Mouse (Mus musculus): ENCODE data around the gene Ndufa9.

DNA sequence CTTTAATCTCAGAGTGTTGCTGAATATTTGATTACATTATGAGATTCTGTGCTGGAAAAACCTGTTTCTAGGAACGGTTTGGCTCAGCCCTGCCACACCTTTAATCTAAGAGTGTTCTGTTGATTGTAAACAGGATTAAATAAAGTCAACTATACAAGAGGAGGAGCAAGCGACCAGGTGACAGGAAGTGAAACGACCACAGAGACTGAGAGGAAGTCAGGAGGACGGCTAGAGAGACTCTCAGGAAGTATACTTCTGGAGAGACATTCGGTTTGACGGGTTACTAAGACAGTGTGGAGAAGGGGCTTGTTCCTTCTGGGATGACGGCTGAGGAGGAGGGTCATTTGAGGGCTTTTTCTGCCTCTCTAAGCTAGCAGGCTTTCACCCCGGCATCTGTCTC lies 12.3 kb downstream of the Ndufa9 start:
- TF ChIP-seq CTCF (IDR thresholded peaks at IDR 0.05; ENCODE audit: extremely low read depth, insufficient read length, insufficient replicate concordance, low read depth, low read length) (no peak), POLR2A (IDR thresholded peaks at IDR 0.05; ENCODE audit: low read depth, low read length) (no peak)

Data from small intestine, adult 2 months (tissue).